Mouse (Mus musculus) T-cell, adult 66 days (primary cell): ENCODE data around the gene Camk2n2. TPM values are rescaled to one million over a fixed set of nuclear protein-coding genes. Genes with fewer than 3 reads are reported as not detected.

ENCODE experiments used
- total RNA-seq, 2 experiments: library from RNA; stranded (reverse); gene quantifications; 3 replicates in 1 of 2; 4 replicates in 1 of 2; pipeline ENCODE4 v1.2.4; 2023

Gene Camk2n2
- total RNA-seq: not detected

GRCm38 (mm10) chr16:20621191-20621990, at the start of gene Camk2n2:
Gene Camk2n2, minus strand, starts transcription at chr16:20621287.

GRCm38 (mm10) chr16:20668013-20668412, 46.9 kb upstream of the Camk2n2 start, which contains the start of gene Eif4g1:
Gene Eif4g1, plus strand, starts transcription at chr16:20668313.

GRCm38 (mm10) chr16:20651076-20651946, 30.2 kb upstream of the Camk2n2 start, which contains the start of gene Psmd2:
Gene Psmd2, plus strand, starts transcription at chr16:20651652.

GRCm38 (mm10) chr16:20629731-20630634, 8.9 kb upstream of the Camk2n2 start, which contains the start of gene Ece2:
Gene Ece2, plus strand, starts transcription at chr16:20629828.

GRCm38 (mm10) chr16:20611357-20612227, 9.5 kb downstream of the Camk2n2 start, which contains the start of the genes Eef1akmt4, Gm49333 and Alg3:
Gene Eef1akmt4, plus strand, starts transcription at chr16:20611593.
Gene Gm49333, plus strand, starts transcription at chr16:20611610.
Gene Alg3, minus strand, starts transcription at chr16:20611735.

GRCm38 (mm10) chr16:20589366-20589938, 31.6 kb downstream of the Camk2n2 start, which contains the start of gene Vwa5b2:
Gene Vwa5b2, plus strand, starts transcription at chr16:20589471.

Other genes with a start within 250 kb of the Camk2n2 start
- 10 to 100 TPM; 74.4 to 79.5 TPM for gene Abcc5, start 194.9 kb downstream of the Camk2n2 start, total RNA-seq
- gene Eif2b5, start 122.5 kb downstream of the Camk2n2 start, total RNA-seq: 10 to 100 TPM; 50.6 to 52.9 TPM
- 10 to 100 TPM; 42.8 to 42.9 TPM for gene Dvl3, start 104.3 kb downstream of the Camk2n2 start, total RNA-seq
- gene Ap2m1, start 85.8 kb downstream of the Camk2n2 start, total RNA-seq: 100 to 1,000 TPM; 172 to 203 TPM
- gene Abcf3, start 72.7 kb downstream of the Camk2n2 start, total RNA-seq: 100 to 1,000 TPM in 1 of 2 experiments, 10 to 100 TPM in 1; 88.3 to 112 TPM
- under 1 TPM in 1 of 2 experiments, not detected in 1; 0.33 TPM for gene Vwa5b2, start 31.8 kb downstream of the Camk2n2 start, total RNA-seq
- 10 to 100 TPM; 10.3 to 11.8 TPM for gene Eef1akmt4, start 9.7 kb downstream of the Camk2n2 start, total RNA-seq
- not detected for gene Gm49333, start 9.7 kb downstream of the Camk2n2 start, total RNA-seq
- 10 to 100 TPM; 11.3 to 13.0 TPM for gene Alg3, start 9.6 kb downstream of the Camk2n2 start, total RNA-seq
- not detected for gene Ece2, start 8.5 kb upstream of the Camk2n2 start, total RNA-seq
- gene Psmd2, start 30.4 kb upstream of the Camk2n2 start, total RNA-seq: 100 to 1,000 TPM; 116 to 129 TPM
- gene Eif4g1, start 47.0 kb upstream of the Camk2n2 start, total RNA-seq: 100 to 1,000 TPM; 305 to 311 TPM
- gene Fam131a, start 72.0 kb upstream of the Camk2n2 start, total RNA-seq: 1 to 10 TPM; 2.2 to 2.5 TPM
- 10 to 100 TPM; 23.6 to 24.4 TPM for gene Polr2h, start 96.4 kb upstream of the Camk2n2 start, total RNA-seq
- 1 to 10 TPM; 3.0 to 4.6 TPM for gene Clcn2, start 96.5 kb upstream of the Camk2n2 start, total RNA-seq
- not detected for gene Chrd, start 111.8 kb upstream of the Camk2n2 start, total RNA-seq
- not detected for gene Thpo, start 113.2 kb upstream of the Camk2n2 start, total RNA-seq